Mouse (Mus musculus): Measurements from ENCODE around the gene H3f3a. TPM values are rescaled to one million over a fixed set of nuclear protein-coding genes. Genes with fewer than 3 reads are reported as not detected.

Gene H3f3a
- polyA plus RNA-seq, 1 experiment from 2014 or later, result 1,774 TPM

DNA sequence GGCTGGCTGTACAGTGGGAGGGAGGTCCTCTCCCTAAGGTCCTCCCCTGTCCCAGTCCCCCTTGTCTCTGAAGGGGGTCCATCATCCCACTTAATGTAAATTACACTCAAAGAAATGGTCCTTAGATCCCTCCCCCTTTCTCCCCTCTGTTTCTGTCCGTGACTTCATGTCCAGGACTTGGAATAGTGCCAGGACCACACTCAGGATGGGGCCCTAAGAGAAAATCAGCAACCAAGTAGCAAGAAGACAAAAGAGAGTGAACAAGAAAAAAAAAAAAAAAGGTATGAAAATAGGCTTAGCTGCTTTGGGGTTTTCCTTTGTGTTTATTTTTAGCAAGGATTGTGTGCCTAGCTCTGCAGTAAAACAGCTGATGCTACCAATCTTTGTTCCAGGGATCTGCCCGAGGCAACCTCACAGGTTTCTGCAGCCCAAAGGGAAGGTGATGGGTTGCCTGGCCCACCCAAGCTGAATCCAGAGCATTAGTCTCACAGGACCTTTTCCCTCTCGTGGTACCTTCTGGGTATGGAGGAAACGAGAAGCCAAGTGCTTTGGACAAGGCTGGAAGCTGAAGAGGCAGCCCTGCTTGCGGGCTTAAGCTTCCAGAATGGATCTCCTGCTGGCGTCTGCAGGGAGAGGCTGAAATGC, 37.8 kb downstream of the H3f3a start:
- Histone ChIP-seq H3K4me3 (ENCODE audit: low read depth, low read length) (no peak overlapping the region), H3K27me3 (replicated peaks; ENCODE audit: insufficient read depth, low read length) (no peaks in the 10 kb centered on the region), H3K4me2 (replicated peaks; ENCODE audit: low read depth, low read length) (no peak overlapping the region), H3K9ac (replicated peaks; ENCODE audit: low read depth) (no peak overlapping the region), H3K27ac (ENCODE audit: low read length) (no peak overlapping the region), H3K36me3 (ENCODE audit: insufficient read depth, low read length) (no peaks in the 10 kb centered on the region), H3K4me1 (ENCODE audit: insufficient read depth, low read depth, low read length) (peaks cover 7% of the 10 kb centered on the region; the same call in 1 of the 2 replicates), H3K9me3 (ENCODE audit: low read length) (no peaks in the 10 kb centered on the region)
- ATAC-seq (no peak), DNase-seq (ENCODE audit: low spot score) (peak; percentile 24)
- 40% methylated on average over 6 of the region's 6 CpGs for WGBS
- TF ChIP-seq CTCF (IDR thresholded peaks at IDR 0.05), result no peak
- TF ChIP-seq EP300 (IDR thresholded peaks at IDR 0.05), result no peak

GRCm38 (mm10) chr1:180775317-180775716, 38.4 kb downstream of the H3f3a start:
- Histone ChIP-seq H3K4me3 (ENCODE audit: low read depth, low read length) (no peak overlapping the region), H3K9ac (replicated peaks; ENCODE audit: low read depth) (no peak overlapping the region), H3K9me3 (ENCODE audit: low read length) (no peaks in the 10 kb centered on the region), H3K36me3 (ENCODE audit: insufficient read depth, low read length) (no peaks in the 10 kb centered on the region), H3K4me2 (replicated peaks; ENCODE audit: low read depth, low read length) (no peak overlapping the region), H3K4me1 (ENCODE audit: insufficient read depth, low read depth, low read length) (peaks cover 7% of the 10 kb centered on the region; the same call in 1 of the 2 replicates), H3K27me3 (replicated peaks; ENCODE audit: insufficient read depth, low read length) (no peaks in the 10 kb centered on the region), H3K27ac (ENCODE audit: low read length) (no peak overlapping the region)
- ATAC-seq, result no peak
- 78% methylated on average over 10 of the region's 10 CpGs for WGBS
- no peak for TF ChIP-seq CTCF (IDR thresholded peaks at IDR 0.05)
- no peak for DNase-seq (ENCODE audit: low spot score)

- TF ChIP-seq EP300 (IDR thresholded peaks at IDR 0.05) (no peak), CTCF (IDR thresholded peaks at IDR 0.05) (peak; percentile 62)
These were observed 39.1 kb downstream of the H3f3a start for GRCm38 (mm10) chr1:180774664-180775063.

DNA sequence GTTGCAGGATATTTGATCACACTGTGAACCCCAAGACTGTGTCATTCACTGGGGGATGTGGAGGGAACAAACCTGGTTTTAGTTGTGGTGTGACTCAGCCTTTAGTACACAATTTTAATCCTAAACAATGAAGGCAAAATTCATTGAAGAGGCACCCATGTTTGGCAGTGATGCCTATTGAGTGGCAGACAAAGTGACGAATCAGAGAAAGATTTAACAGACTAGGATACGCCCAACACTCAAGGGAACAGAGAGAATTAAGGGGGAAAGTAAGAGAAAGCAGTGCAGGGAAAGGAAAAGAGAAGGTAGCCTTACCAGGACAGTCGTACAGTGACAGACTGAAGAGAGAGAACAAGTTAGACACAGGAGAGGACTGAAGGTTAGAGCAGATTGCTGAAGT, 41.5 kb downstream of the H3f3a start:
- Histone ChIP-seq H3K27ac (ENCODE audit: low read length) (no peak overlapping the region), H3K36me3 (ENCODE audit: insufficient read depth, low read length) (no peaks in the 10 kb centered on the region), H3K9ac (replicated peaks; ENCODE audit: low read depth) (no peak overlapping the region), H3K4me2 (replicated peaks; ENCODE audit: low read depth, low read length) (no peak overlapping the region), H3K27me3 (replicated peaks; ENCODE audit: insufficient read depth, low read length) (no peaks in the 10 kb centered on the region), H3K9me3 (ENCODE audit: low read length) (no peaks in the 10 kb centered on the region), H3K4me3 (ENCODE audit: low read depth, low read length) (no peak overlapping the region), H3K4me1 (ENCODE audit: insufficient read depth, low read depth, low read length) (peaks cover 16% of the 10 kb centered on the region; the same call in 1 of the 2 replicates)
- 96% methylated on average over 3 of the region's 3 CpGs for WGBS
- no peak for ATAC-seq
- no peak for DNase-seq (ENCODE audit: low spot score)
- TF ChIP-seq EP300 (IDR thresholded peaks at IDR 0.05) (no peak), CTCF (IDR thresholded peaks at IDR 0.05) (no peak)

More at GRCm38 (mm10) chr1:180774664-180775063, 39.1 kb downstream of the H3f3a start:
- Histone ChIP-seq H3K9ac (replicated peaks; ENCODE audit: low read depth) (no peak overlapping the region), H3K4me3 (ENCODE audit: low read depth, low read length) (no peak overlapping the region), H3K4me1 (ENCODE audit: insufficient read depth, low read depth, low read length) (peaks cover 7% of the 10 kb centered on the region; the same call in 1 of the 2 replicates), H3K36me3 (ENCODE audit: insufficient read depth, low read length) (no peaks in the 10 kb centered on the region), H3K27ac (ENCODE audit: low read length) (no peak overlapping the region), H3K9me3 (ENCODE audit: low read length) (no peaks in the 10 kb centered on the region), H3K4me2 (replicated peaks; ENCODE audit: low read depth, low read length) (no peak overlapping the region), H3K27me3 (replicated peaks; ENCODE audit: insufficient read depth, low read length) (no peaks in the 10 kb centered on the region)
- WGBS, result 70% methylated on average over 3 of the region's 3 CpGs
- ATAC-seq (no peak), DNase-seq (ENCODE audit: low spot score) (no peak)

DNA sequence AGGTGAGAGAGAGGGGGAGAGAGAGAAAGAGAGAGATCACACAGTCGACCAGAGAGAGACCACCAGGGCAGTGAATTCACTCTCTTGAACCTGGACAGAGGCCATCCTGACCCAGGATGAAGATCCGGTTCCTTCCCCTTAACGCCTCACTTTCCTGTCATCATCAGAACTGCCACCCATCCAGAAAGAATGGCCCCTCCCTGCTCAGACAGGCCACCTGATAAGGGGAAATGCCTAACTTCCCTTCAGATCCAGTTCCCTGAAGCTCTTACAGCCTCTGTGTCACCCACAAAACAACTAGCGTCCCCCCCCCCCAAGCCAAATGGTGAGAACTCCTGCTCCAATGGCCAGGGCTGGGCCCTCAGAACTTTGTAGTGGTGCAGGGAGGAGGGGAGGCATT, 42.0 kb downstream of the H3f3a start:
- ATAC-seq, result no peak
- Histone ChIP-seq H3K4me3 (ENCODE audit: low read depth, low read length) (no peak overlapping the region), H3K27ac (ENCODE audit: low read length) (no peak overlapping the region), H3K27me3 (replicated peaks; ENCODE audit: insufficient read depth, low read length) (no peaks in the 10 kb centered on the region), H3K36me3 (ENCODE audit: insufficient read depth, low read length) (no peaks in the 10 kb centered on the region), H3K9me3 (ENCODE audit: low read length) (no peaks in the 10 kb centered on the region), H3K4me2 (replicated peaks; ENCODE audit: low read depth, low read length) (no peak overlapping the region), H3K4me1 (ENCODE audit: insufficient read depth, low read depth, low read length) (peaks cover 14% of the 10 kb centered on the region; the same call in 1 of the 2 replicates), H3K9ac (replicated peaks; ENCODE audit: low read depth) (no peak overlapping the region)
- 45% methylated on average over 4 of the region's 4 CpGs for WGBS
- DNase-seq (ENCODE audit: low spot score), result peak; percentile 24
- TF ChIP-seq CTCF (IDR thresholded peaks at IDR 0.05), result no peak
- no peak for TF ChIP-seq EP300 (IDR thresholded peaks at IDR 0.05)

- Histone ChIP-seq H3K4me3 (ENCODE audit: low read depth, low read length) (no peak overlapping the region), H3K27me3 (replicated peaks; ENCODE audit: insufficient read depth, low read length) (no peaks in the 10 kb centered on the region), H3K27ac (ENCODE audit: low read length) (no peak overlapping the region), H3K4me2 (replicated peaks; ENCODE audit: low read depth, low read length) (no peak overlapping the region), H3K9ac (replicated peaks; ENCODE audit: low read depth) (no peak overlapping the region), H3K4me1 (ENCODE audit: insufficient read depth, low read depth, low read length) (peaks cover 11% of the 10 kb centered on the region; the same call in 1 of the 2 replicates), H3K9me3 (ENCODE audit: low read length) (no peaks in the 10 kb centered on the region), H3K36me3 (ENCODE audit: insufficient read depth, low read length) (no peaks in the 10 kb centered on the region)
- ATAC-seq, result no peak
- 68% methylated on average over 5 of the region's 5 CpGs for WGBS
- TF ChIP-seq EP300 (IDR thresholded peaks at IDR 0.05) (no peak), CTCF (IDR thresholded peaks at IDR 0.05) (no peak)
- no peak for DNase-seq (ENCODE audit: low spot score)
These were observed 42.4 kb downstream of the H3f3a start for GRCm38 (mm10) chr1:180771306-180771705.

Data from lung, postnatal 0 days (tissue).